In the genomic region with DNA sequence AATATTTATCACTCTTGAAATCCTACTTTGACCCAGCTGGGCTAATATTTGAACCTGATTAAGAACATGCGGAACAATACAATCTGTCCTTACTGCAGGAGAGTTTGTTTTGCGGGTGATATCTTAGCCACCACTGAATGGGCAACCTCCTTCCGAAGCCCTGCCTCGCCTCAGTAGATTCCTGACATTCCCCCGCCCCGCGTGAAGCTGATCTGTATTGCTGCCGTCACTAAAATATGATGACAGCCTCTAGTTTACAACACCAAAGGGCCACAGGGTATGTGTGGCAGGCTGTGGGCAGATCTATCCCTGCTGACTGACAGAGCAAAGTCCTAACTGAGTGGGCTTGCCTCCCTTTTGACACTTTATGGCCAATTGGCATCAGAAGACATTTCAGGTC, we compare ENCODE assay signal across 15 mouse cellular contexts. TPM values are rescaled to one million over a fixed set of nuclear protein-coding genes. Genes with fewer than 3 reads are reported as not detected.
A peak's percentile ranks its signal among the peaks of the same experiment; 100 is the strongest.
DNase-seq lines count a peak whose midpoint lies in the region; ATAC-seq and TF ChIP-seq lines count a peak whose summit lies in the region.
"Had no signal": no experiment of that assay in that cellular context is flagged by ENCODE, and none has a peak within 500 bp of the region (broad histone marks: within the 10 kb centered on the region; RNA-seq: fewer than 3 reads in every experiment).

No protein-coding gene starts in this region.

- TF ChIP-seq CTCF in liver, postnatal 0 days (IDR thresholded peaks at IDR 0.05; ENCODE audit: low read depth) = no peak

- 62% methylated on average over 8 of the region's 8 CpGs for WGBS in liver, postnatal 0 days (ENCODE audit: insufficient replicate concordance)
- WGBS in liver, embryonic 12.5 days (ENCODE audit: insufficient replicate concordance) = 62% methylated on average over 8 of the region's 8 CpGs
- WGBS in intestine, embryonic 15.5 days = 44% methylated on average over 8 of the region's 8 CpGs
- WGBS in lung, embryonic 16.5 days = 31% methylated on average over 8 of the region's 8 CpGs

- H3K4me1 ChIP-seq in liver, postnatal 0 days (ENCODE audit: insufficient read depth) = peaks cover 19% of the 10 kb centered on the region
- no peaks in the 10 kb centered on the region for H3K4me1 ChIP-seq in liver, embryonic 12.5 days
- no peaks in the 10 kb centered on the region for H3K4me1 ChIP-seq in intestine, embryonic 15.5 days (replicated peaks)
- no peaks in the 10 kb centered on the region; the same call in 1 of the 2 replicates for H3K4me1 ChIP-seq in lung, embryonic 16.5 days (replicated peaks; ENCODE audit: control insufficient read depth, insufficient read depth, low read length)

- TF ChIP-seq EP300 in liver, postnatal 0 days (IDR thresholded peaks at IDR 0.05; ENCODE audit: low read depth) = peak; percentile 84

- peak; percentile 79 for ATAC-seq in liver, postnatal 0 days
- ATAC-seq in liver, embryonic 12.5 days = no peak
- ATAC-seq in intestine, embryonic 15.5 days = peak; percentile 72
- ATAC-seq in lung, embryonic 16.5 days (ENCODE audit: low read depth) = peak; percentile 35; the same call in 1 of the 2 replicates
- ATAC-seq in inflammation-experienced regulatory T-cells, adult 6 months = no peak
- ATAC-seq: forebrain, postnatal 0 days; hindbrain, embryonic 16.5 days; Patski had no signal

- peak; percentile 70 for DNase-seq in liver, postnatal 0 days
- DNase-seq in MN1 (ENCODE audit: low spot score) = no peak
- no peak for DNase-seq in thymus, postnatal 14 days
- DNase-seq: adrenal gland, postnatal 10 days; forebrain, postnatal 0 days; gastrocnemius, postnatal 36 days; layer of hippocampus, adult 9-11 months had no signal

- no peaks in the 10 kb centered on the region for H3K27me3 ChIP-seq in liver, postnatal 0 days (ENCODE audit: insufficient read depth, low read length)
- H3K27me3 ChIP-seq in liver, embryonic 12.5 days (replicated peaks) = no peaks in the 10 kb centered on the region
- H3K27me3 ChIP-seq in intestine, embryonic 15.5 days (replicated peaks) = no peaks in the 10 kb centered on the region
- H3K27me3 ChIP-seq in lung, embryonic 16.5 days (ENCODE audit: control insufficient read depth, insufficient read depth, low read depth, low read length) = no peaks in the 10 kb centered on the region
- H3K27me3 ChIP-seq: liver, embryonic 15.5 days; Patski had no signal

- no peak overlapping the region for H3K9ac ChIP-seq in liver, postnatal 0 days (replicated peaks)
- no peak overlapping the region for H3K9ac ChIP-seq in liver, embryonic 12.5 days
- no peak overlapping the region for H3K9ac ChIP-seq in intestine, embryonic 15.5 days
- no peak overlapping the region for H3K9ac ChIP-seq in lung, embryonic 16.5 days (ENCODE audit: low read length)
- H3K9ac ChIP-seq: forebrain, postnatal 0 days; liver, embryonic 15.5 days had no signal

- no peak overlapping the region for H3K4me2 ChIP-seq in liver, postnatal 0 days (ENCODE audit: low read depth, low read length)
- no peak overlapping the region for H3K4me2 ChIP-seq in liver, embryonic 12.5 days
- H3K4me2 ChIP-seq in intestine, embryonic 15.5 days (replicated peaks) = no peak overlapping the region
- no peak overlapping the region for H3K4me2 ChIP-seq in lung, embryonic 16.5 days (ENCODE audit: low read depth, low read length)
- H3K4me2 ChIP-seq: liver, embryonic 15.5 days; midbrain, embryonic 11.5 days had no signal

- H3K4me3 ChIP-seq in liver, postnatal 0 days (ENCODE audit: low read depth, low read length) = no peak overlapping the region
- H3K4me3 ChIP-seq in liver, embryonic 12.5 days = no peak overlapping the region
- H3K4me3 ChIP-seq in intestine, embryonic 15.5 days (replicated peaks) = no peak overlapping the region
- H3K4me3 ChIP-seq in lung, embryonic 16.5 days (ENCODE audit: low read length) = no peak overlapping the region
- H3K4me3 ChIP-seq: liver, embryonic 15.5 days had no signal

- H3K9me3 ChIP-seq in liver, postnatal 0 days (ENCODE audit: low read length) = no peaks in the 10 kb centered on the region
- no peaks in the 10 kb centered on the region for H3K9me3 ChIP-seq in liver, embryonic 12.5 days (replicated peaks)
- no peaks in the 10 kb centered on the region for H3K9me3 ChIP-seq in intestine, embryonic 15.5 days
- no peaks in the 10 kb centered on the region for H3K9me3 ChIP-seq in lung, embryonic 16.5 days (ENCODE audit: control insufficient read depth, low read length)
- H3K9me3 ChIP-seq: liver, embryonic 15.5 days had no signal

- H3K36me3 ChIP-seq in liver, postnatal 0 days (replicated peaks; ENCODE audit: insufficient read depth, low read length) = 0 out of 2 replicates have a peak, but pooled peaks cover 3% of the 10 kb centered on the region
- no peaks in the 10 kb centered on the region for H3K36me3 ChIP-seq in liver, embryonic 12.5 days
- H3K36me3 ChIP-seq in intestine, embryonic 15.5 days = no peaks in the 10 kb centered on the region
- H3K36me3 ChIP-seq in lung, embryonic 16.5 days (ENCODE audit: control insufficient read depth, insufficient read depth, low read length) = no peaks in the 10 kb centered on the region
- H3K36me3 ChIP-seq: liver, embryonic 15.5 days had no signal

- peak overlapping the region; percentile 81 for H3K27ac ChIP-seq in liver, postnatal 0 days (ENCODE audit: low read depth)
- no peak overlapping the region for H3K27ac ChIP-seq in liver, embryonic 12.5 days
- H3K27ac ChIP-seq in intestine, embryonic 15.5 days = no peak overlapping the region
- no peak overlapping the region for H3K27ac ChIP-seq in lung, embryonic 16.5 days (ENCODE audit: low read length)
- H3K27ac ChIP-seq: liver, embryonic 15.5 days had no signal

RNA-seq across cellular contexts. Expression of a gene that starts 38.9 kb away (rescaled TPM):
- 9.8 and 13.4 TPM in 2 replicates for polyA plus RNA-seq in liver, postnatal 0 days (2015; fragmentation: Nextera tagmentation; extraction: Ambion mirVana)
- polyA plus RNA-seq in liver, embryonic 12.5 days (2016; fragmentation: Nextera tagmentation; extraction: Ambion mirVana) = 25.5 and 25.9 TPM in 2 replicates
- polyA plus RNA-seq in intestine, embryonic 15.5 days (2015; fragmentation: Nextera tagmentation; extraction: Ambion mirVana) = 31.8 and 34.9 TPM in 2 replicates
- 19.4 and 22.0 TPM in 2 replicates for polyA plus RNA-seq in lung, embryonic 16.5 days (2015; fragmentation: Nextera tagmentation; extraction: Ambion mirVana)
- 10 to 100 TPM in 2 of 3 experiments, 1 to 10 TPM in 1; 9.7 to 16.7 (median 11.3) TPM for polyA plus RNA-seq in inflammation-experienced regulatory T-cells, adult 6 months (2017; shearing (Covaris generic))

Comparison
In these comparisons a context has a peak if more than half of its experiments do, and no peak if none do; other contexts are left out.
1. ATAC-seq: peak in liver, postnatal 0 days (single experiment), intestine, embryonic 15.5 days (single experiment) and lung, embryonic 16.5 days (single experiment); none in liver, embryonic 12.5 days (single experiment) and inflammation-experienced regulatory T-cells, adult 6 months (single experiment).